Mouse (Mus musculus): ENCODE results near the gene Acot7.

- peak; percentile 26; the same call in 1 of the 2 replicates for TF ChIP-seq POLR2A (IDR thresholded peaks at IDR 0.05; ENCODE audit: borderline replicate concordance, extremely low read depth, low read depth, low read length)
- no peak for TF ChIP-seq CTCF (IDR thresholded peaks at IDR 0.05; ENCODE audit: insufficient read depth, low read length)
Observed at GRCm38 (mm10) chr4:152151966-152152544, 25.9 kb upstream of the Acot7 start, which contains the start of gene Espn.

Measured in lung, adult 2 months (tissue).